Mouse (Mus musculus) kidney, adult 8-10 months (tissue): Measurements from ENCODE around the gene Avpi1.
A peak's percentile ranks its signal among the peaks of the same experiment; 100 is the strongest.

Experiments
- DNase-seq, 2 experiments: peaks; one replicate each; pipeline ENCODE4 v3.0.0; 2022

Avpi1 gene

DNA sequence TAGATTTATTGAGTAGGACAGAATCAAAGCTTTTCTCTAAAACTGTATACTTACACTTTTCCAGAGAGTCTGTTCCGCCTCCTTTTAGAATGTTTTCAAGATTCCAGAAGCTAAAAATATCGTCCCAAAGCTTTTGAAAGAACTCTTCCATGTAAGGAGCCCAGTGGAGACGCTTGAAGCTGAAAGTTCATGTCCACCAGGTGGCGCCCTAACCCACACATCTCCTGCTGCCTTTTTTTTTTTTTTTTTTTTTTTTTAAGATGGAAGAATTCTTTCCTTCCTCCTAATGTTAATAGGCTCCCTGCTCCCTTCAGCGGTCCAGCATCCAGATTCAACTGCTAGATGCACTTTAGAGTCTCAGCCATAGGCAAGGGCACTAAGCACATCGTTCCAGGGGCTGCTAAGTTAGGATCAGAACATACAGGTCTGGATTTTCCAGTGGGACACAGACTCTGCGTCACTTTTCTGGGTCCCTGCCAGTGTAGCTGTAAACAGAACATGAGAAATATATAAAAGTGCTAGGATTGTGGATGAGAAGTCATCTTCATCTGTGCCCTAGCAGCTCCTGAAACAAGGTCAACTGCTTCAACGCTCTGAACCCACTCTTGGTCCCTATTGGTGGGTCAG is 15.8 kb upstream of the Avpi1 start:
- DNase-seq, result peak; percentile 79 to 91

DNA sequence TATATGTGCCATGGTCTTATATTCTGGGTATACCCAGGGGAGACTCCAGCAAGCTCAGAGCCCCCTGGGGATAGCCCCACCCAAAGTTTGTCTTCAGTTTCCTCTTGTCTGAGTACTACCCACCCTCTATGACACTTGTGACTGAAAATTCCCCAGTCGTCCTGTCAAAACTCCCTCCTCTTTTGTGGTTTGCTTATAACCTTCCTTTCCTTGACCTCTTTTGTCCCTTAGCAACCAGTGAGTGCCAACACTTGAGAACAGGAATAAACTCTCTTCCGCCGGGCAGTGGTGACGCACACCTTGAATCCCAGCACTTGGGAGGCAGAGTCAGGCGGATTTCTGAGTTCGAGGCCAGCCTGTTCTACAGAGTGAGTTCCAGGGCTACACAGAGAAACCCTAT is 15.2 kb upstream of the Avpi1 start:
- no peak for DNase-seq

DNA sequence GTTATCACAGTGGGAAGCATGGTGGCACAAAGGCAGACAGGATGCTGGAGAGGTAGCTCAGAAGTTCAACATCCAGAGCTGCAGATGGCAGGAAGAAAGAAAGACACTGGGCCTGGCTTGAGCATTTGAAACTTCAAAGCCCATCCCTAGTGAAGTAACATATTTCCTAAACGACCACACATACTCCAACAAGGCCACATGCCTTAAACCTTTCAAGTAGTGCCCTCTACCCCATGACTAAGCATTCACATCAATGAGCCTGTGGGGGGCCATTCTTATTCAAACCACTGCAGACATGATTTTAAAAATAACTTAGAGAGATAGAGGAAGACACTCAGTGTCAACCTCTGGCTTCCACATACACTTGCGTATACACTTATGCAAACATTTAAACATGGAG is 13.9 kb upstream of the Avpi1 start:
- no peak for DNase-seq

DNA sequence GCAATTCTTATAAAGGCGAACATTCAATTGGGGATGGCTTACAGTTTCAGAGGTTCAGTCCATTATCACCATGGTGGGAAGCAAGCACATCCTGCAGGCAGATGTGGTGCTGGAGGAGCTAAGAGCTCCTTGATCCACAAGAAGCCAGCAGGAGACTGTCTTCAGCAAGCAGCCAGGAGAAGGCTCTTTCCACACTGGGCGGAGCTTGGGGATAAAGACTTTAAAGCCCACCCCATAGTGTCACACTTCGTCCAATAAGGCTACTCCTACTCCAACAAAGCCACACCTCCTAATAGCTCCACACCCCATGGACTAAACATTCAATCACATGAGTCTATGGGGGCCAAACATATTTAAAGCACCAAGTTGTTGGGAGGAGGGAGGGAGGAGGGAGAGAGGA is 13.1 kb upstream of the Avpi1 start:
- DNase-seq, result no peak

DNA sequence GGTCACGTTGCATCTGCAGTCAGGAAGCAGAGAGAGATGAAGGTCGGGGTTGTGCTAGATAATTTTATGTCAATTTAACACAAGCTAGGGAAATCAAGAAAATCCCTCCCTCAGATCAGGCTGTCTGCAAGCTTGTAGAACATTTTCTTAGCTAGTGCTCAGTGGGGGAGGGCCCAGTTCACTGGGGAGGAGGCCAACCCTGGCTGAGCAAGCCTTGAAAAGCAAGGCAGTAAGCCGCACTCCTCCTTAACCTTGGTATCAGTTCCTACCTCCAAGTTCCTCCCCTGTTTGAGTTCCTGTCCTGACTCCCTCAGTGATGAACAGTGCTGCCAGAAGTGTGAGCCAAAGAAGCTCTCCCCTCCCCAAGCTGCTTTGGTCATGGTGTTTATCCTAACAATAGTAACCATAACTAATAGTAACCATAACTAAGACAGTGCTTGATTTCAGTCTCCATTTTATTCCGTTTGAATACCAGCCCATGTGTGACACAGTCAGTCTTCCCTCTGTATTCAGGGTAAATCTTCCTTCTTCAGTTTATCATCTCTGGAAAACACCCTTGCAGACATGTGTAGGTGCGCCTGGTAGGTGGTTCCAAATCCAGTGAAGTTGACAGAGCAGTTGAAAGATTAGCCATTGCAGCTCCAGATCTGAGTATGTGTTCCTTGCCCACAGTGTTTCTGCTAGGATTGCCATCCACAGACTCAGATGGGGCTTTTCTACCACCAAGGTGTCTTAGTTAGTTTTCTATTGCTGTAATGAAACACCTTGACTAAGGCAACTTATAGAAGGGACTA is 11.1 kb upstream of the Avpi1 start:
- DNase-seq, result no peak

DNA sequence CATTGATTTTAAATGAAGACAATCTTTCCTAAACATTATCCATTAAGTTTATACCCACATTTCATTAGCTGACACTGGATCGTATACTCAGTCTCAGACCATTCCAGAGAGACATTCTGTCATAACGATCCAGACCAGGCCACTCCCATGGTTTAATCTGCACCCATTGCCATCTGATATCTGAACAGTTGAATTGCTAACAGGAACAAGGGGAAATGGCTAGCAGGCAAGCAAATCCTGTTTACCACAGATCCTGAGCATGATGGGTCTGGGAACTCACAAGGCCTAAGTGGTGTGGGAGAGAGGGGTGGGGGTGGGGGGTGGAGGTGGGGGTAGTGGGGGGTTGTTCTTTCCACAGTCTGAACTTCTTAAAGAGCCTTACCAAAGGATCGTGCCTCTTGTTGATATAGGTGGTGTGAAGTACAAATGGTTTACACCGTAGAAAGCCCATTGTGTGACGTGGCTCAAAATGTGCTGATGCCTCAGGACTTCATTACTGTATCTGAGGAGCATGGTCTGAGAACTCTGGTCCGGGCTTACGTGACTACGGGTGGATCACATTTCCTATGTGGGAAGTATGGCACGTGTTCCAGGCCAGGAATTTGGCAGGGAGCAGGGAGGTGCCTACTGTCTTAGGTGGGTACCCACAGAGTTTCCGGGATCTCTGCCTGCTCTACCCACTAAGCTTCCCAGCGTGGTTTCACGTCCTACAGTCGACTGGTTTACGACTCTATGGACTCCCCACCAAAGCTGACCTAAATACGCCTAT is 9.8 kb upstream of the Avpi1 start:
- DNase-seq, result no peak

DNA sequence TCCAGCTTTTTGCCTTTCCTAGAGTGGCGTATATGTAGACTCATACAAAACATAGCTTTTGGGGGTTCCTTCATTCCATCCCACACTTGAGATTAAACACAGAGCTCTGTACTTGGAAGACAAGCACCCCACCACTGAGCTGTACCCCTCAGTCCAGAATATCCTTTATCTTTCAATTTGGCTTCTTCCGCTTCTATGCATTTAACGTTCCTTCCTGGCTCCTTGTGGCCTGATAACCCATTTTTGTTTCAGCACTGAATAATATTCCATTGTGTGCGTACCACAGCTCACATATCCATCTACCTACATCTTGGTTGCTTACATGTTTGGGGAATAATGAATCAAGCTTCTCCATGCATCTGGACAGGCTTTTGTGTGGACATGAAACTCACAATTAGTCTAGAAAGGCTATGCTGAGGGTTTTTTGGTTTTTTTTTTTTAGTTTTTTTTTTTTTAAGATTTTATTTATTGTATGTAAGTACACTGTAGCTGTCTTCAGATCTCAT is 8.4 kb upstream of the Avpi1 start:
- DNase-seq, result no peak

DNA sequence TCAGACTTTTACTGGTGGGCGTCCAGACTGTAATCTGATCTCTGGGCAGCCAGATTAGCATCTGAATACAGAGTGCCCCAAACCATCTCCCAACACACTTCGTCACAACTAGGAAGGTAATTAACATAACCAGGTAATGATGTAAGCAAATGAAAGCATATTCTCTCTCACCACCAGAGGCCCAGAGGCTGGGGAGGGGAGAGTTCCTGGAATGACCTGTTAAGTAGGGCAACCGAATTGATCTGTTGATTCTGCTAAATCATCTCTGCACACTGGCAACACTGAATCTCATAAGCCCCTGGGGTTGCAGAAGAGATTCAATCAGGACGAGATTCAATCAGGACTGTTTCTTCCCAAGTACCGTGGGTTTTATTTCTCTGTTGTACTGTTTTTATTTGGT is 7.3 kb upstream of the Avpi1 start:
- DNase-seq, result no peak

DNA sequence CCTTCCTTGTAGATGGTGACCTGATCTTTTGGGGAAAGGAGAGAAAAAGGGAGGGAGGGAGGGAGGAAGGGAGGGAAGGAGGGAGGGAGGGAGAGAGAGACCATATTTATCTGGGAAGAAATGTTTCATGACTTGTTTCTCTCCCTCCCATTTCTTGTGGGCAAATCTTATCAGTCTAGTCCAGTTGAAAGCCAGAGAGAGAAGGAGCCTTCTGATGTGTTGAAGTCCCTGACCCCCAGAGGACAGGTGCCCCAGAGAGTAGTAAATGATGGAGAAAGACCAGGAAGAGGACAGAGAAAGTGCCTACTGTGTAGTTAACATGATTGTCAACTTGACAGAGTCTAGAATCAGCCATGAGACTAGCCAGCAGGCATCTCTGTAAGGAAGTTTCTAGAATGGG is 6.2 kb upstream of the Avpi1 start:
- no peak for DNase-seq

DNA sequence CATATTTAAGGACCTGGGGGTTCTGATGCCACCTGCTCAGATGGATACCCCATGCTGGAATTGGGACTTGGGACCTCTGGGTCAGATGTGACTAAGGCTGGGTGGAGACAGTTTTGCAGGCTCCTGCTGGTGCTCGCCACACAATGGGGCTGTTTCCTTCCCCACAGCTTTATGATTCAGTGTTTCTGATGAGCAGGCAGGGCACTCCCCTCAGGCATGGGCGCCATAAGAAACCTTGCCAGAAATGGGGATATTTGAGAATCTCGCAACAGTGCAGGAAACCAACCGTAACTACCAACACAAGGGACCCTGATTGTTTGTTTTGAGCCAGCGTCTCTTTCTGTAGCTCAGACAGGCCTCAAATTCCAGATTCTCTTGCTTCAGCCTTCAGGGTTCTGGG is 2.2 kb upstream of the Avpi1 start:
- no peak for DNase-seq

DNA sequence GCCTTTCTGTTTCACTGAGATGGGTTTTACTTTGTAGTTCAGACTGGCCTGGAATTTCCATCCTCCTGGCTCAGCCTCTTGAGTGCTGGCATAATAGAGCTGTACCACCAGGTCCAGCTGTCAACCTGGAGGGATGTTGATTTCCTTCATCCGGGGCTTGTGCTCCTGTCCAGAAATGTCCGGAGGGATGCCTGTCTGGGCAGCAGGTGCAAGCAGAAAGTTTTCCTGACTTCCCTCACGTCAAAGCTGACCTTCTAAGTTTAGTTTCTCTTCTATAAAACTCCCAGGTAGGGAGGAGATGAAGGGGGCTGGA is 1.4 kb upstream of the Avpi1 start:
- no peak for DNase-seq

DNA sequence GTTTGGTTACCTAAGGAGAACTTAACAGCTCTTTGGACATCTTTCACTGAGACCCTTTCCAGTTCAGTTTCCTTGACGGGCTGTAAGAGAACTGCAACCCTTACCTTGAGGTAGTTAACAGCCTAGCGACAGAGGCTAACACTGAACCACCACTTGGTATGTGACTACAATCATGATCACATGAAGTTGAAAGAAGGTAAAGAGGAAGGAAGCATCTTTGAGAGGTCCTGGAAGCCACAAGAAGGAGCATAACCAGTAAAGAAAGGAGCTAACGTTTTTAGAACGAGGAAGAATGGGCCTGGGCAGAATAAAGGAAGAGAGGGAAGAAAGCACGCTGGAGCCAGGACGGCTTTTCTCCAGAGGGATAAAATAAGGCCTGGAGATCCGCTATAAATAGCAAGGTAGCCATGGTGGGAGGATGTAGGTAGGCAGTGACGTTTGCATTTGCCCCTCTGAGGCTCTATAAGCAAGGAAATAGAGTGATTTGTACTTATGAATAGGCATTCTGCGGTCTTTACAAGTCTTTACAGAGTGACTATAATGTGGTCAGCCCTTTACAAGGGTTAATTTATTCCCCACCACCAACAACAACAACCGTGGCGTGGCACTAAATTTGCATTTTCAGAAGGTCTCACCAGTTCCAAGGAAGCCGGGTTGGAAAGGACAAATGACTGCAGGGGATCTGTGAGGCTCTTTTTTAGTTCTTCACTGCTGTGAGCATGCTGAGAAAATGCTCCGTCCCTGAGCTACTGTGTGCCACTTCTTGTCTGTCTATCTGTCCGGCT is 842 bp upstream of the Avpi1 start:
- no peak for DNase-seq

DNA sequence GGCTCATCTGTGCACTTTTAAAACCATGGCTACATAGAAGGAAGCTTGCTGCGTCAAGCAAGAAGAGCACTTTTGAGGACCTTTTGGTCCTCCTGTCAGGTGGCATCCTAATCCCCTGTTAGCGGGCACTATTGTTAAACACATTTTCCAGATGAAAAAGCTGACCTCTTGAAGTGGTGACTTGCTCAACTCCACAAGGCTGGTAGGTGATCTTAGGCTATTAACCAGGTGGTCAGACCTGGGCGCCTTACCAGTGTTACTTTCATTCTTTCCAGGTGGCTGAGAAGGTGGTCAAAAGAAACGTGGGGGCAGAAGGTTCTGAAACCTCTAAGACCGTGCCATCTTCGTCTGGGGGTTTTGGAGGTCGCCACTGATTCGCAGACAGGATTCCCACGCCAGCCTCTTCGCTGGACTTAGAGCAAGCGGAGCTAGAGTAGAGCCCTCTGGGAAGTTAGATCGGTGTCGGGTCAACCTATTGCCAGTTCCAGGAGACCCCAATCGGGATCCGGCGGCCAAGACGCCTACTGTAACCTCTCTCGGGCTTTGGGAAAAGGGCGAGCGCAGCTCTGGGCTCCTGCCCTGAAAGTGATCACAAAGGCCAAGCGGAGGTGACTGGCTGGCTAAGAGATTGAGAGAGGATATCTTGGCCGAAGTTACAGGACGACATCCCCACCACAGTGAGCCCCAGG is 663 bp downstream of the Avpi1 start:
- no peak for DNase-seq

DNA sequence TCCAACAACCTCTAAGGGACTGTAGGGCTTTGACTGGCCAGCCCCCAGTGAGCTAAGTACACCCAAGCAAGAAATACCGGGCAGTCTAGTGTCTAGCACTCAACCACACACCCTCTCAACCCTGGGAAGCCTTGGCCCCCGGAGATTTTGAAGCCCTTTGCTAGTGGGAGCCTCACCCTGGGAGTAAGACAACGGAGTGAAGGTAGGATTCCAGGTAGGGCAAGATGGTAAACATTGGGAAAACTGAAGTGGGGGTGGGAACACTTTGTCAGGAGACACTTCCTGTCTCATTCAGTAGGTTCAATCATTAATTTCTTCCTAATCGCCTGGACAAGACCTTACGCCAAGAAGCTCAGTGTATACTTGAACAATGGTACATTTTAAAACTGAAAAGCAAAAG is 1.8 kb downstream of the Avpi1 start:
- DNase-seq, result no peak

DNA sequence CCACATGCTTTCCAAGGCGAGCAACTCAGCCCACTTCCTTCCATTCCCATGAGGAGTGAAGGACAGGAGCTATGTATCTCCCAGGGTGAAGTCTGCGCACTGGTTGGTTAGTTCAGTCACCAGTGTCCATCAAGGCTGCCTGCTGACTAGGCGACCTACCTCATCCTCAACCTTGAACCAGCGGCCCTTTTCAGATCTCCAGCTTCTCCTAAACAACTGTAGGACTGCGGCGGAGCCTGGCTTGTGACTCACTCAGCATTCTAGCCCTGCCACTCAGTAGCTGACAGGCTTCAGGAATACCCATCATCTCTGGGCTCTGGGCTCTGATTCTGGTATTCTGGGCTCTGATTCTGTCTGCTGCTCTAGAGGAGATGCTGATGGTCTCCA is 2.6 kb downstream of the Avpi1 start:
- DNase-seq, result no peak

DNA sequence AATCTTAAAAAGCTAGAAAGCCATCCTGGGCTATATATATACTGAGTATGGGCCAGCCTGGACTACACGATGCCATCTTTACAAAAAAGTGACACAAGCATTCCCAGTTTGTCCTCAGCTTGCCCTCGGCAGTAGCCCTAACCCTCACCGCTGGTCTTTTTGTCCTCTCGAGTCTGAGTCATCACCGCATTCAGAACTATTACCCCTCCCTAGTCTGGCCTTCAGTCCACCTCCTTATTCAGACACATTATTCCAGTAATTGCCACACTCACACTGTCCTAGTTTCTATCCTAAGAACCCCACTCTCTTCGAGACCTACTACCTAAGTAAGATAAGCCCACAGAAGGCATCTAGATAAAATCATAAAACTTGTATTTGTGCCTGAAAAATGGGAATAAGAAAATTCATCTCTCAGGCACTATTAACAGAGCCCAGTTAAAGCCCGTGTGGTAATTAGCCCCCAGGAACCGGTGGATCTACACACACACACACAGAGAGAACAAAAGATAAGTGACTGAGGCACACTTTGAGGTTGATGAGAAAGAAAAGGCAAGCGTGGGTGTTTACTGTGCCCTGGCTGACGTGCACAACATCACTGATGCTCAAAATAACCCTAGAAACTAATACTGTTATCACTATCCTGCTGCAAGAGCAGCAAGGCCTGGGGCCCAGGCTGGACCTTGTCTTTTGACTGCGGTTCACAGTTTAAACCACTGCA is 3.2 kb downstream of the Avpi1 start:
- no peak for DNase-seq

DNA sequence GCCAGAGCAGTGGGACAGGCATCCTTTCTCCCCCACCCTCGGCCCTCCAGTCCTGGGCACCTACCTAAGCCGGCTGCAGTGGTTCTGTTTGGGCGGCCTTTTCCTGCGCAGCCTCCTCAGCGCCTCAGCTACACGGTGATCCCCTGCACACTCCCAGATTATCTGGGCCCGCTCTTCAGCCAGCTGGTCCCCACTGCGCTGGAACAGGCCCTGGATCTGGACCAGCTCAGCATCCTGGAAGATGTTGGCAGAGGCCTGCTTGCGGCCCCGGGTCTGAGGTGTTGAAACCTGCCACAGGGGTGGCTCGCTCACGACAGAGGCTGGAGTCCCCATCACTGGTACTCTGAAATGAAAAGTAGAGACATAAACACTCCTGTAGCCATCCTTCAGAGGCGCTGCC is 4.2 kb downstream of the Avpi1 start:
- no peak for DNase-seq

DNA sequence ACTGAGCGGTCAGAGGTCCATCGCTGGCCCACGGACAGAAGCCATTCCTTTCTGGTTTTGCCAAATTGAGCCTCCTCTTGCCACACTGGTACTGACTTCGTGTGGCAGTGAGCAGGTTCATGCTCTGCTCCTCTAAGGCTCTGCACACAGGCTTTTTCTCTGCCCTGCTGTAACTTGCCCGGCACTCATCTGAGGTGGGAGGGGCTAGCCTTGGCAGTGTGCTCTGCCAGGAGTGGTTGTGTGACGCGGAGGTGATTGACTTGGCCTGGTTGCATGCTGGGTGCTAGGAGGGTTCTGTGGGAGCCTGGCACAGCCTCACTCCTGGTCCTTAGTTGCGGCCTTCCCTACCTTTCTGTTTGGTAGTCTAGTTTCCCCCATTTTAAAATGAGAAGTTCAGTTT is 8.4 kb downstream of the Avpi1 start:
- DNase-seq, result no peak

DNA sequence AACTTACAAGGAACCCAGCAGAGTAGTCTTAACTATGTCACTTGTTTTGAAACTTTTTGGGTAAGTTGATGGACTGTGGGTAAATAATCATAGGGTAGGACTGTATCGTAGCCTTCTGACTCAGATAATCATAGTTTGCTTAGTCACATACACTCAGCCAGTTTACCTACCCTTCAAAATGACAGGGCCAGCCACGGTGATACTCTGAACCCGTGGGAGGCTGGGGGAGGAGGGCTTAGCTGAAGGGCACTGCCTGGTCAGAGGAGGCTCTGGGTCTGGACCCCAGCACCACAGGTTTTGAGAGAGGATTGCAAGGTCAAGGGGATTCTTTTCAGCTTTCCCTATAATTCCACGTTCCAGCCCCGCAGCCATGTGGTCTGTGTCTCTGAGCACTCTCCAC is 10.3 kb downstream of the Avpi1 start:
- DNase-seq, result no peak

DNA sequence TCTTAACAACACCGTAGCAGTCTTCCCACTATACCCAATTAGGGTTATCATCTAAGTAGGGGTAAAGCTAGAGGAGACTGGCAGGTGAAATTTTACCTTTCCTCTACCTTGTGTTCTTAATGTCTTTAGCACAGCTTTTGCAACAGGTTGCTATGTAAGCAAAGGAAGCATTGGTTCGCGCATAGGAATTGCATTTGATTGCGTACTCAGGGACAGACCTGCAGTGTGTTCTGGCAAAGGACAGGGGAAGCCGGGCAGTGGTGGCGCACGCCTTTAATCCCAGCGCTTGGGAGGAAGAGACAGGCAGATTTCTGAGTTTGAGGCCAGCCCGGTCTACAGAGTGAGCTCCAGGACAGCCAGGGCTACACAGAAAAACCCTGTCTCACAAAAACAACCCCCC is 10.7 kb downstream of the Avpi1 start:
- no peak for DNase-seq

DNA sequence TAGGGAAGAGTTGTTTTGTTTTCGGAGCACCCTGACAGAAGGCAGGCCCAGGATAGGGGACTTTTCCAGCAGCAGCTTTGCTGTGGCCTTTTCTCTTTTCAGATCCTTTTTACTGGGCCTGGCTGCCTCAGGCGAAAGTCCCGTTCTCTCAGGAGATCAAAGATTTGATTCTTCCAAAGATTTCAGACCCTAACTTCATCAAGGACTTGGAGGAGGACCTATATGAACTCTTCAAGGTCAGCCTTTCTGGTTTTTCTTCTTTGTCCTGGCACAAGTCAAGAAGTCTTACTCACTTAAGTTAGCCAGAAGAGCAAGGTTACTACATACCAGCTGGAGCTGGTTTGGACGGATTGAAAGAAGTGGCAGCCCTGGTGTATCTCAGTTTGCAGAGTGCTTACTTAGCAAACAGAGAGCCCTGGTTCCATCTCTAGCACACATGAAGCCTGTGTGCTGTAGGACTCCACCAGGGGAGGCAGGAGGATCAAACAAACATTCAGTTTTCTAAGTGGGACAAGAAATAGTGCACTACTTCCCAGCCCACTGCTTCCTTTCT is 13.0 kb downstream of the Avpi1 start:
- no peak for DNase-seq

DNA sequence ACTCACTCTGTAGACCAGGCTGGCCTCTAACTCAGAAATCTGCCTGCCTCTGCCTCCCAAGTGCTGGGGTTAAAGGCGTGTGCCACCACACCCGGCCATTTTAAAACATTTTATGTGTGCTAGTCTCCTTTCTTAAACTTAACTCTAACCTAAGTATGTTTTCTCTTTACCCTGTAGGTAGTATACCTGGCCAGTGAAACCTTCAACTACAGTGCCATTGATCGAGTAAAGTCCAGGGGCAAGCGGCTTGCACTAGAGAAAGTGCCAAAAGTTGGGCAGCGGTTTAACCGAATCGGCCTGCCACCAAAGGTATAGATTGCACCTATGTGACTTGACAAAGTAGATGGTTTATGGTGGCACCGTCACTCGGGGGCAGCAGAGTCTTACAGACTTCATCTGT is 24.2 kb downstream of the Avpi1 start:
- DNase-seq, result no peak
